Mouse (Mus musculus): ENCODE measurements at regions not wholly inside any gene's neighbourhood (a gene's known extent, or its start where the extent isn't known, plus 50 kb on each side); places are given as distances from the start of the nearest gene placed in this dataset.

DNA sequence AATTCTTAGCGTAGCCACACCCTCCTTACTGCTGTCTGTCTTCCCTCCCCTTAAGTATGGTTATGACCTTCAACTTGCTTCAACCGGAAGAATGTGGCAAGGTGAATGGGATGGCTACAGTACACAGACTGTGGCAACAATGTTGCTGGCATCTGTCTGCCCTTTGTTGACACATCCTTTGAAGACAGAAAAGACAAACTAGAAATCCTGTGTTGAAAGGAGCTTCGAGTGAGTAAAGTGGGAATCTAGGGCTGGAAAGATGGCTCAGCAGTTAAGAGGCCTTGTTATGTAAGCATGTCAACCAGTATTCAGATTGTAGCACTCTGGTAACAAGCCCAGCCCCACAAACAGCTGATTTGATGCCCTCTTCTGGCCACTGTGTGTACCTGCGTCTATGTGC is 60.2 kb upstream of the Ercc4 start:
- DNase-seq, result no peak

DNA sequence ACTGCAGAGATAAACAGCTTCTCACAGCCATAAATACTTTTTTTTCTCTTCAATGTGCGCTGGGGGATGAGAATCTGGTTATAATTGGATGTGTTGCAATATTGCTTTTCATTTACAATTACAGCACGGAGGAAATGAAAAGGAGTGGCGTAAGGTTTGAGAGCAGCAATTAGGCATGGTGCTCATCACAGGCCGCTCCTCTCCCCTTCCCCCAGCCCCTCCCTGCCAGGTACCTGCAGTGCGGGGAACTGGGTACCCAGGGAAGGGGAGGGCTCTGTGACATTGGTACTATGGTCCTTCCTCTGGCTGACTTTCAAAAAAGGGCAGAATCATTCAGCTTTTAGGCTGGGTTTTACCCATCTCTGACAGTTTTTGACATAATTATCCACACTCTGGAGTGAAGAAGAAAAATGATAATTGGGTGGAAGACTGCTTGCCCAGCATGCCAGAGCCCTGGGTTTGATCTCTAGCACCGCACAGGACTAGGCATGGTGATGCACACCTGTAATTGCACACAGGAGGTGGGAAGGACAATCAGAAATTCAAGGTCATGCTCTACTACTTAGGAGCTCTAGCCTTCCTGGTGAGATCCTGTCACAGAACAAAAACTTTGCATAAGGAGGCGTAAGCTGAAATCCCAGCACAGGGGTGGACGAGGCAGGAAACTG is 59.1 kb upstream of the Ercc4 start:
- no peak for DNase-seq

DNA sequence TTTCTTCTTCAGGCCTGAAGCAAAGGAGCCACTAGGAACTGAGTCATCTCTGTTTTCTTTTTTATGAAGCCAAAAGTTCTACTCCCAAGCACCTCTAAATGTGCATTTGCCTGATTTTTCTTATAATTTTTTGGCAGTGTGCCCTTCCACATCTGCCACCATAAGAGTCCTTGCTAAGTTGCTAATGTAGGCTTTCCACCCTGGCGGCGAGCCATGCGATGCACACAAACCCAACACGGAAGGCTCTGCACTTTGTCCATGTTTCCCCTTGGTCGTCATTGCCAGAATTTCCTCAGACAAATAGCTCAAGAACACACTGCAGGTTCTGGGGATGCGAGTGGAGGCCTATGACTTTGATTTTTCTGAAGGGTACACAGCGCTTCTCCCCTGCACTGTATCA is 54.5 kb upstream of the Ercc4 start:
- DNase-seq, result no peak

Measured in embryo, embryonic 11 days (tissue).